Mouse (Mus musculus) brain, embryonic 18.5 days (tissue): Measurements from ENCODE around the gene Gimap7.

ENCODE experiments used
- DNase-seq: peaks from one replicate; pipeline ENCODE4 v3.0.0-alpha.2; 2012; ENCODE audit warnings: low read depth, low spot score

The Gimap7 gene

DNA sequence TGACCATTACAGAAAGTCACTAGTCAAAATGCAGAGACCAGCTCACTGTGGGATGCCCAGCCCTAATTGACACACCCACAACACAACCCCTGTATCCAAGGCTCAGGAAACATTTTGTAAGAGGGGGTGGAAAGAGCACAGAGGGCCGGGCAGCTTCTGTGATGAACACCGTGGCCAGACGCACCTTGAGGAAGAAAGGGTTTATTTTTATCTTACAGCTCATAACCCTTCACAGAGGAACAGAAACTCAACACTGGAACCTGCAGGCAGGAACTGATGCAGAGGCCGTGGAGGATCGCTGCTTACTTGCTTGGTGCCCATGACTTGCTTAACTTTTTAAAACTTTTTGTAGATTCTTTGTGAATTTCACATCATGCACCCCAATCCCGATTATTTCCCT, 25.5 kb upstream of the Gimap7 start:
- no peak for DNase-seq

DNA sequence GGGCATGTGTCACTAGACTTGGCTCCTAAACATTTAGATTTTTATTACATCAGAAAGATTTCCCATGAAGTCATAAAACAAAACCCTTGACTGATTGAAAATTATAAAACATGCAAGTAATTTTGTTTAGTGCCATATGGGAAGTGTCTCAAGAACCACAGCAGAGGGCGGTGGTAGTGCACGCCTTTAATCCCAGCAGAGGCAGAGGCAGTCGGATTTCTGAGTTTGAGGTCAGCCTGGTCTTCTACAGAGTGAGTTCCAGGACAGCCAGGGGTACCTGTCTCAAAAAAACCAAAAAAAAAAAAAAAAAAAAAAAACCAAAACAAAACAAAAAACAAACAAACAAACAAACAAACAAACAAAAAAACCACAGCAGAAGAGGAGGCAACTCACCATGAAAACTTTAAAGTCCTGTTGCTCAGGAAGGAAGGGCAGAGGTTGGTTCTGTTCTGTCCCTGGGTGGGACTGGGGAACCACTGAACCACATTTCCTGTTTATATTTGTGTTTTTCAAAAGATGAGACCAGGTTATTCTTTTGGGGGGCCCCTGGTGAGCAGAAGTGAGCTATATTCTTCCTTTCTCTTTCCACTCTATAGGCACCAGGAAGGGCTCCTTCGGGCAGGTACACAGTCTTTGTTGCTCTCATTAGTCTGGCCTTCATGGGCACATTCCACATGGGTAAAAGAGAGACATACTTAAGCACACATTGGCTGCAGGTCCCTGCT, 21.4 kb upstream of the Gimap7 start:
- no peak for DNase-seq

DNA sequence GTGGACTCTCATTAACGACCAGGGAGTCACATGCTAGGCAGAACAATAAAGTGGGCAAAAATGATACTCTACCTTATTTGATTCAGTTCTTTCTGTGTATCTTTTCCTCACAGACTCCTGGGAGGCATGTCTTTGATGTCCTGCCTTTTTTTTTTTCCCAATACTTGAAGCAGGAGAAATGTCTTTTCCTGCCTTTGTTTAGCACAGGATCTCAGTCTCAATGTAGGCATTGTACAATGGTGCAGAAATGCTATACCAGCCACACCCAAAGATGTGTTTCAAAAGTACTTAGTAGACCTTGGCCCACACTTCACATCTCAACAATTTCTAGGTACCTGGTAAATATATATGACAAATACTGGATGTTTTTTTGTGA, 20.9 kb upstream of the Gimap7 start:
- DNase-seq = no peak

DNA sequence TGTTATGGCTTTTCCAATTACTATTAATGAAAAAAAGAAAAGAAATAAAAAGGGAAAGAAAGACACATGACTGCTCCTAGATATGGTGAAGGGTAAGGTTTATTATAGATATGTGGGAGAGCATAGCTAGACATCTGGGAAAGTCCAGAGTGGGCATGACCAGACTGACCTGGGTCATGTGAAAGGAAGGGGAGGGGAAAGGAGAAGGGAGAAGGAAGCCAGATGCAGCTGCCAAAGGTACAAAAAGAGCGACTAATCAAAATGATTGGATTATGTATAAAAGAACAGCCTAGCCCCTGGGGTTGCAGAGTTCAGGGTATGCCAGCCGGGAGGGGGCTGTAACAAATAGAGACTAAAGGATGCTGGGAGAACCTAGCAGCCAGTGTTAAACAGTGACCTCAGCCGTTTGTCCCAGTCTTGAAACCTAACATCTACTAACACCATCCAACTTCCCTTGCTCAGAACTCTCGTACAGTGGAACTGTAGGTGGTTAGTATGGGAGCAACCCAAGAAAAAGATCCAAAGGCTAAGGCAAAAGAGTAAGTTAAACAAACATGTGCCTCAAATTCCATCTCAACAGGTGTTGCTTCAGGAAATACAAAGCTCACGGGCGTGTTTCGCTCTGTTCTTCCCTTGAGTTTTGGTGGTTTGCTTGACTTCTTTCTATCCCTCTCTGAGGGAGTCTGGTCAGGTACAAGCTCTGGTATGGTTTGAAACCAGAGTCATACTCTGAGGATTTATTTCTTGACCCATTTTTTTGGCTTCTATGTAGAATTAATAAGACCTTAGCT, 20.2 kb upstream of the Gimap7 start:
- no peak for DNase-seq

DNA sequence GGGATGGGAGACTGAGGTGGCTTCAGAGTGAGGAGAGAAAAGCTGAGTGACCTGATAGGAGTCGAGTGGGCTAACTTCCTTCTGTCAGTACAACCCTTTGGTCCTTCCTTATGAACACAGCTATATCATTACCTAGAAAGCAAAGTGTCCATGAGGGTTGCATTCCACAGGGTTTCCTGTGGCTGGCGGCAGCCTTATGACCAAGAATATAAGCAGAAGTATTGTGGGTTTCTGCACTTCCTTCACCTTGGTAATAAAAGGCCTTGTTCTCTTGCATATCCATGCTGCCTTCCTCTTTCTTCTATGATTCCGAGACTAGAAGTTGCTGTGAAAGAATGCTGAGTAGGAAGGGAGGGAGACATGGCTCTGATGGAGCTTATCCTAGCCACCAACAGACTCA, 19.5 kb upstream of the Gimap7 start:
- no peak for DNase-seq

DNA sequence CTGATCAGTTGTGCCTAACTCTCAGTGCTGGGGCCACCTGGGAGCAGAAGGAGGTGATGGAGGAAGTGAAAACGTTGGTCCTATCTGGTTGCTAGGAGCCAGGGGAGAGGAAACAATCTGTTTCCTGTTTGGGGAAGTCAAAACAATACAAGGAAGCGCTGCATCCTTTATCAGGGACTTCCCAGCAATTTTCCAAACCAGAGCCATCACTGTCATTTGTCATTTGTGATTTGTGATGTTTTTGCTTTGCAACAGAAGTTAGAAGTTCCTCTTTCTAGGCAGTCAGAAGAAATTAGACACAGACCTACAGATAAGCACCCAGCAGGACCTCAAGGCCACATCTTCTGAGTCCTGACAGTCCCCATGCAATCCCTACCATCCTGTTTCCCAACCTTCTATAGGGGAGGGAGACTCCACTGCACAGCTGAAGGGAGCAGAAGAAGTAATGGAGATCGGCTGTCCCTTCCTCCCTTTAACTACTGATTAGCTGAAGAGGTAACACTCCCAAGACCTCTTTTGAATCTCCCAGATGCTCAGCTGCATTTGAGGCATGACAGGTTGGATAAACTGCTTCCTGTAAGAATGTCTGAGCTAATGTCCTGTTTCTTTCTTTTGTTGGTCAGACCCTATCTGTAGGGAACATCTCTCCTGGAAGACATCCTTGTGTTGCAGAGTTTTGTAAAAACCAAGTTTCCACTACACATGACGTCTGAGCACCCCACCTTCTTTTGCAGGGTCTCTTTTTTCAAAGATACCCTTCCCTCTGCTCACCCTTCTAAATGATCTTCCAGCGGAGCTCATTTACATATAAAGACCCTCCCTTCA, 18.0 kb upstream of the Gimap7 start:
- no peak for DNase-seq

DNA sequence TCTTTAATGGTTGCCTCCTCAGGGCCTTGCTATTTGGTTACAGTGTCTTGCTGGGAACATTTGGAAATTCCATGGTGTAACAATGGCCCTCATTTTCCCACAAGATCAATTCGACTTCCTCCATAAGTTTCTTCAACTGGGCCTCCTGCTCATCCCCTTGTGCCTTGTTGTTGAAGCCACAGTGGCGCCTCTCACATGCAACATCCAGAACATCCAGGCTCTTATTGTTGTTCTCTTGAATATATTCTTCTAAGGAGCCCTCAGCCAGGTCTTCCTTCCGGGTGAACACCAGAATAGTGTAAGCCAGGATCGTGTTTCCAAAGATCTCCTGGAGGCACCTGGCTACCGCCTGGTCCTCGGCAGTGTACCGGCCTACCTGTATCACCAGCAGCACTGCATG, 16.3 kb upstream of the Gimap7 start:
- DNase-seq = no peak

DNA sequence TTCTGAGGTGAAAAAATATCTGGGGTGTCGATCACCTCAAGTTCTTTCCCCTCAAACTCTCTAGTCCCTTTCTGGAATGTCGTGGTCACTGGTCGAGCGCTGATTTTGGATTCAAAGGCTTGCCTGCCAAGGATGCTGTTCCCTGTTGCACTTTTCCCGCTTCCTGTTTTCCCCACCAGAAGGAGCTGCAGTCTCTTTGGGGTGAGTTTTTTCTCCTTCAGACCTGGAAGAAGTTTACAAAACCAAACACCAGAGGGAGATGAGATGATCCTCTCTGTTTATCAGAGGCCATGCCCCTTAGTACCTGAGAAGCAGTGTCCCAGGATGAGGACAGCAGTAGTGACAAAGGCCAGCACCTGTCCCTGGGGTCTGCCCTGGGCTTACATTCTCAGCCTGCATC, 15.8 kb upstream of the Gimap7 start:
- DNase-seq = no peak

DNA sequence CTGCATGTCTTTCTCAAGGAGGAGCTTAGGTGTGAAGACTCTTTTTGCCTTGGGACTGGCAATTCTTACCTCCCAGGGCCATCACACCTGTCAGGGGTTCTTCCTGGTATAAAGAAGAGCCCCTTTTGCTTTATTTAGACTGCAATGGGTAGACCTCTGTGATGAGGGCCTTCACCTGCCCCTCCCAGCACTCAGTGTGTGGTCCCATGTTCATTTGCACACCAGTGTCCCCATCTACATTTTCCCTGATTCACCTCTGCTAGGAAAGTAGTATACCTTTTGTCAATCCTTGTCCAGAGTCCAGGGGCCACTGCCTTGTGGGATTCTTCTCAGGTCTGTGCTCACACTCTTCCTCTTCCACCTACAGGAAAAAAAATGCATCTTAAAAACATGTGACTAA, 14.3 kb upstream of the Gimap7 start:
- DNase-seq = no peak

DNA sequence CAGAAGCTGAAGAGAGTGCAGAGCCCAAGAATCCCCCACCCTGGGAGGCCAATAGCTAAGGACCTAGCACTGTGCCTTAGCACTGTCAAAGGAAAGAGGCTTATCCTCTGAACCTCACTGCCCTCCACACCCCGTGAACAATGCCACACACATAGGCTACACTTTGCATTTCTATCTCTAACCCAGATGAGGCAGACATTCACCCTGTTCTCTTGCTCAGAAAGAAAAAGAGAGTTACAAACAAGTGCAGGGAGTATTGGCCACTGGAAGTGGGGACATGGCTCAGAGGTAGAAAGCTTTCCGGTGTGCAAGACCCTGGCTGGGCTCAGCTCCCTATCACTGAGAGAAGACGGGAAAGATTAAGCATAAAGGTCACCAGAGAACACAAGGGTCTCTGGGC, 12.3 kb upstream of the Gimap7 start:
- no peak for DNase-seq

DNA sequence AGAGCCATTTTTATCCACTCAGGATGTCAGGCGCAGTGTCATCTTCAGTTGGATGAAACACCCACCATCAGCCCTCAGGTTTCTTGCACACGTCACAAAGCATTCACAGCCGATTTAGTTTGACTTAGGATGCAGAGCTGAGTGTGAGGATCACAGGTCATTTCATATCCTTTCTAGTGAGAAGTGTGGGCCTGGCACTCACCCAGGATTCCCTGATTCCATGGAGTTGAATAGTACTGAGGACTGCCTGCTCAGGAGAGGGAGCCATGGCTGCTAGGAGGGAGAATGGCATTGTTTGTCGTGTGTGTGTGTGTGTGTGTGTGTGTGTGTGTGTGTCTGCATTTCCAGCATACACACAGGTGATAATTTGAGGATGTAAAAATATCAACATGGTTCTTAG, 1.9 kb downstream of the Gimap7 start:
- DNase-seq = no peak

DNA sequence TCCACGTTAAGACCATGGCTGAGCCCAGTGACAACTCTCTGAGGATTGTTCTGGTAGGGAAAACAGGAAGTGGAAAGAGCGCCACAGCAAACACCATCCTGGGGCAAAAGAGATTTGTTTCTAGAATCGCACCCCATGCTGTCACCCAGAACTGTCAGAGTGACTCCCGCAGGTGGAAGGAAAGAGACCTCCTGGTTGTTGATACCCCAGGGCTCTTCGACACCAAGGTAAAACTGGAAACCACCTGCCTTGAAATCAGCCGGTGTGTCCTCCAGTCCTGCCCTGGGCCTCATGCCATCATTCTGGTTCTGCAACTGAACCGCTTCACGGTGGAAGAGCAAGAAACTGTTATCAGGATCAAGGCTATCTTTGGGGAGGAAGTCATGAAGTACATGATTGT, 5.0 kb downstream of the Gimap7 start:
- DNase-seq = no peak

DNA sequence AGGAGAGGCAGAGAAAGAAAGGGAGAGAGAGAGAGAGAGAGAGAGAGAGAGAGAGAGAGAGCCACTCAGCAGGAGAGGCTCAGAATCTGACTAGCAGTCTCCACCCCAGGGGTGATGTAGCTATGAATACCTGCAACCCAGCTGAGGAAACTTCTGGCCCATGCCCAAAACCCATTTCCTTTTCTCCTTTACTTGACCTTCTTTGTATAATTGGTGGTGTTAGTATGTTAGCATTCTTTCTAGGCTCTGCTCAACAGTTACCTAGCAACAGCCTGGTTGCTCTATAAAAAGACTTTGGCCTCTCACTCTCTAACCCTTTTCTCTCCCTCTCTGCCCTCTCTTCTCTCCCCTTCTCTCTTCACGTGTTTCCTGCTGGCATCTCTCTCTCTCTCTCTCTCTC, 7.1 kb downstream of the Gimap7 start:
- no peak for DNase-seq

DNA sequence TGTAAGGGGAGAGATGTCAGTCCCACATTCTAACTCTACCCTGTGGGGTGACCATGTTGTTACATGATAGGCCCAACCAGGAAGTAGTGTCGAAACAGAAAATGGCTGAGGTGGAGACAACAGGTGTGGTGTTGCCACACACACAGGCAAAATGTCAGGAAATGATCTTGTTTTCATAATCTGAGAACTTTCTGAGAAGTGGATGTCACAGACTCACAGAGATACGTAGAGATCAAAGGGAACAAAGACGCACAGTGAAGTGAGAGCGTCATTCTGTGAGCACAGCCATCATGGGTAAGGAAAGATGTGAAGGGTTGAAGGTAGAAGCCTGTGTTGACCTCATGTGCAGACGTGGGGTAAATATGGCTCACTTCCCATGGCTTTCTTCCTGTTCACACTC, 9.3 kb downstream of the Gimap7 start:
- DNase-seq = no peak

DNA sequence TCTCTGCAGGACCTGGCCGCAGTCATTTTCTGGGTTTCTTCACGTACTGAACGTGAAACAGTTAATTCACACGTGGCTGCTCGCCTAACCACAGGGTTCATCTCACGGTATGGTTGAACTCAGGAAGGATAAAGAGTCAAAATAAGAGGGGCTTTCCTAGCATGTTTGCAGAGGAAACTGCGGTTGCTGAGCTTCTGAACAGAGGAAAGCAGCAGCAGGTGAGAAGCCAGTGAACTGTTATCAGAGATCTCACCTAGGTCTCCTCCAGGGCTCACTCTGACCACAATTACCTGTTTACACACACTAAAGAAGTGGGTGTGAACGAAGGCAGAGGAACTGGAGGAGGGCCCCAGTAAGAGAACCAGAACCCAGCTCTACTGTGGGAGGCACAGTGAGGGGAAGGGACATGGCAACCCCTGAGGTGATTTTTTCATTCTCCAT, 14.5 kb downstream of the Gimap7 start:
- DNase-seq = no peak

DNA sequence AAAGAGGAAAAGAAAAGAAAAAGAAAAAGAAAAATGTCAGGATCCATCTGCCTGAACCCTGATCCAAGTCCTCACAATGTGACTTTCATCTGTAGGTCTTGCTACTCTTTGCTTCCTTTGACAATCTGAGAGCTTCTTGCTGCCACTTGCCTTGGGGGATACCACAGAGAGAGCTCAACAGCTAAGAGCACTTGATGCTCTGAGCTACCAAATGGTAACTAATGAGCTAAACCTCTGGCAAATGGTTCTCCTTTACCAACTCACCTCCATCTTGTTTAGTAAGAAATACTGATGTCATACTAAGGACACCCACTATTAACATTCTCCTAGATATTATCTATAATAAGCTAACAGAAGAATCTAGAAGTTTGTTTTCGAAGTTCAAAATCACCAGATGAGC, 15.2 kb downstream of the Gimap7 start:
- no peak for DNase-seq

DNA sequence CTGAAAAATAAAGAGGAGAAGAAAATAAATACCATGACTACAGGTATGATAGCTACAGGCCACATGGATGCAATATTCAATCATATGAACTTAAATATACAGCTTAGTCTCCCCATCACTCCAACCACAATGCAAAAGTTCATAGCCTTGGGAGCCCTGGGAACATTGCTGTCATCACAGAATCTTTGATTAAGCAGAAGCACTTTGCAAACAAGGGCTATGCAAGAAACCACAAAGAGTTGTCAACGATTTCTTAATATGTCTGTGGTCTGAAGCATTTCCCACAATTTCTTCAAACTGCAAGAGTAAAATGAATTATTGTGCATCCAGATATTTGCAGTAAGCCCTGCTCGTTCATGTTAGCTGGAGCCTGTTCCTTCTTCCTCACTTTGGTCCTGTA, 18.6 kb downstream of the Gimap7 start:
- no peak for DNase-seq

DNA sequence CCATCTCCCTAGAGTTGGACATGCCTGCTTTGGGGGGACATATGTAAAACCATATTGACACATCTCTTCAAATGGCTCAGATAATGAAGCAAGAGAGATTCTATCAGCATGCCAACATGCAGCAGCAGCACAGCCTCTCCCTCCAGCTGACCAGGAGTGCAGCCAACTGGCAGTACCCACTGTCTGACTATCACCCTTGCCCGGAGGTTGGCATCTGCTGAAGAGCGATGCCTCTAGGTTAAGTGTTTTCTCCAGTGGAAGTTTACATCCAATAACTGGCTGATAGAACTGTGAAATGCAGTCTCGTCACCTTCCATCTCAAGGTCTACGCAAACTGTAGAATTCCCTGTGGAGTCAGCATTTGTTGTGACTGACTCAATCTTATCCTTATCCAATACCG, 19.3 kb downstream of the Gimap7 start:
- DNase-seq = no peak

DNA sequence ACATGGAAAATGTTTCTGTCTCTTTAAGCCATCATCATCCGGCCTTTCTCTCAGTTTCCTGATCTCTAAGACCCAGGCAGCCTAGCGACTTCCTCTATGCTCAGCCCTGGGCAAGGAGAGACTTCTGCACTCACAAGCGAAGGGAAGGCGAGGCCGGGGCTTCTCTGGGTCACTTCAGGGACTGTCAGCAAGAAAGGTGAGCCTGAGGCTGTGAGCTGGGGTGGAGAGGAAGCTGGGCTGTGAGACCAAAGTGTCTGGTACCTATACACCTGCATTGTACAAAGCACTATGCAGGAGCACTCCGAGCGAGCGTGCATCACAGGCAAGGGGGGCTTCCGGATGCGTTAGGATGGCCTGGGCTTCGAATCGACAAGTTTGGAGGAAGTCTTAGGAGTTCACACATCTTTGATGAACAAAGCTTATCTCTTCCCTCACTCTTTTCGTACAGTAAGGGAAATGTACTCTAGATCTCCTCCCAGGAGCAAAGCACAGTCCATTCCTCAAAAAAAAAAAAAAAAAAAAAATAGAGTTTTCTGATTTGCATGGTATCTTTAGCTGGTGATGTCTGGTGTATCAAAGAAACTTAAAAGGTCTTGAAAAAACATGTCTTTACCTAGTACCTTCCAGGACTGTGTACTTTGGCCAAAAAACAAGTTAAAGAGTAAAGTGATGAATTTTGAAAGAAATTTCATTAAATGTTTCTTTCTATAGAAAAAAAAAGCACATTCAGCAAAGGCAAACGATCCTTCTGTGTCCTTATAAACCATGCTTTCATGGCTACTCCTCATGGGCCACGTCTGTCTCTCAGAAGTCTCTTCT, 20.7 kb downstream of the Gimap7 start, which contains the start of gene Gimap1:
Gene Gimap1, plus strand, starts transcription at position 94 of the 819 bp plus-strand sequence.
- DNase-seq = no peak

DNA sequence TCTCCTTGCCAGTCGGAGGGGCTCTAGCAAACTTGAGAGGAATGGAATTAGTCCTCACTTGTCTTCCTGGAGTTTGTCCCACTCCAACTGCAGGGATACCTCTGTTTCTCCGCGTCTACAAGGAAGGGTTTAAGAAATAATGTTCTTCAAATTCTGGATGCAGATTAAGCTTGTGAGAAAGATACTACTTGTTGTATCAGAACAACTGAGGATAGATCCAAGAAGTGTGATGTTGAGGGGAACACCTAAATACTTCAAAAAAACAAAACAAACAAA, 21.3 kb downstream of the Gimap7 start:
- DNase-seq = no peak

DNA sequence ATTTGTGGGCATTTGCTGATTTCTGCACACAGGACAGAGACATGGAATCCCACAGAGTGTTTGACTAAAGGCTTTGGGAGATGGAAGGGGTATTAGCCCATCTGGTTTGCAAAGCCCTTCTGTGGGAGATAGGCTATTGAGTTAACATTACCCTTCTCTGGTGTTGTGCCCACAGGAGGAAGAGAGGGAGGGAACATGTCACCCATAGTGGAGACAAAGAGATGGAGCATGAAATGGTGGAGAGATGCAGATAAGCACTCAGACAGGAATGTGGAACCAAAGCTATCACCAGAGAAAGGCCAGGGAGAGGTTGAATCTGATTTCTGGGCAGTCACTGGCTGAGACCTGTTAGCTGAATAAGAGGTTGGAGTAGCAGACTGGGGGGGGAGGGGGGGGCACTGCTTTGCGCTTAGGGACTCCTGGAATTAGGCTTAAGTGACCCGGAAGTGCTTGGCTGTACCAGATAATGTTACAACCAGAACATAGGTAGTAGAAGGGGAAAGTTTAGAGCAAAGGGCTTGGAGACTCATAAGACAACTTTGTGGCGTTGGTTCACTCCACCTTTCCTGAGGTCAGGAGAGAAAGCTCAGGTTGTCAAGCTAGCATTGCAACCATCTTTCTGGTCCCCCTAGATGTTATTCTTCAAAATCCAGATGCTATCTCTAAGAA, 22.2 kb downstream of the Gimap7 start:
- DNase-seq = no peak
